Mouse (Mus musculus): Measurements from ENCODE around the gene Pom121l2. TPM values are rescaled to one million over a fixed set of nuclear protein-coding genes. Genes with fewer than 3 reads are reported as not detected.

The Pom121l2 gene
- polyA plus RNA-seq, 1 experiment: not detected

DNA sequence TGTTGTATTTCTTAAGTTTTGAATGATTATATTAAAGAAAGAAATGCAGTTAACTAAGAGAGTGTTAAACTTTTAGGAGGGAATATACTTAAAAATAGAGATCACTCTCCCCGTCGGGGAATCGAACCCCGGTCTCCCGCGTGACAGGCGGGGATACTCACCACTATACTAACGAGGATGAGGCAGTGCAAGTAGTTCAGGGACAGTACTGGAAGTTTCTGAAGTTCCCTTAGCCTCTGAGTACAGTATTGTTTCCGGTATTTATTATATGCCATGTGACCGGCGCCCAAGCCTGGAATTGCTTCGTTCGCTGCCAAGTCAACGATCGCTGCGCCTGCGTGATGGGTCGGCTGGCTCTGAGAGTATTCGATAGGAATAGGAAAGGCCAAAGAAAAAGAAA, 40.8 kb upstream of the Pom121l2 start:
- peak overlapping the region; percentile 56 for H3K4me3 ChIP-seq (ENCODE audit: low read depth, low read length)
- peak overlapping the region; percentile 31; the same call in 1 of the 2 replicates for H3K27ac ChIP-seq (ENCODE audit: insufficient read depth, low read depth, low read length)
- TF ChIP-seq POLR2A (IDR thresholded peaks at IDR 0.05; ENCODE audit: low read depth, low read length): no peak
- TF ChIP-seq CTCF (IDR thresholded peaks at IDR 0.05; ENCODE audit: extremely low read depth, insufficient read length, insufficient replicate concordance, low read depth, low read length): no peak
- H3K27me3 ChIP-seq (ENCODE audit: control insufficient read depth, insufficient read depth, low read length): no peaks in the 10 kb centered on the region
- H3K4me1 ChIP-seq (ENCODE audit: control insufficient read depth, insufficient read depth, insufficient read length, low read length): peaks cover 2% of the 10 kb centered on the region
- H3K36me3 ChIP-seq (ENCODE audit: control insufficient read depth, insufficient read depth, low read length): no peaks in the 10 kb centered on the region
- under 1% methylated on average over 19 of the region's 19 CpGs for WGBS

DNA sequence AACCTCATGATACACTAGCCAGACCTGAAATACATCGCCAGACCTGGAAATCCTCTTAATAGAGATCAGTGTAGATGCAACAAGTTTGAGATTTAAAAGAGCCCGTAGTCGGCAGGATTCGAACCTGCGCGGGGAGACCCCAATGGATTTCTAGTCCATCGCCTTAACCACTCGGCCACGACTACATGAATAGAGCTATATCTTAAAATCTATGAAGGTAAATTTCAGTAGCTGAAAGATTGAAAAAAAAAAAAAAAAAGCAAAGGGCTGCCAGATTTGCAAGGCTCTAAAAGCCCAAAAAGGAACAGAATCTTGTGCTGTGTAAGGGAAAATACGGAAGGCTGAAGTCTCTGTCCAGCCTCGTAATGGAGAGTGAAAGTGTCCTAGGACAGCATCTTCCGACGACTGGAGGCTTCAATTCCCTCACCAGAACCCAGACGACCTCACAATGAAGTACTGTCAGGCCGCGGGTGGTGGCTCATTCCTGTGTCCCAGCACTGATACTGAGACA, 40.1 kb upstream of the Pom121l2 start:
- TF ChIP-seq CTCF (IDR thresholded peaks at IDR 0.05; ENCODE audit: extremely low read depth, insufficient read length, insufficient replicate concordance, low read depth, low read length): no peak
- no peak for TF ChIP-seq POLR2A (IDR thresholded peaks at IDR 0.05; ENCODE audit: low read depth, low read length)
- H3K36me3 ChIP-seq (ENCODE audit: control insufficient read depth, insufficient read depth, low read length): no peaks in the 10 kb centered on the region
- no peaks in the 10 kb centered on the region for H3K27me3 ChIP-seq (ENCODE audit: control insufficient read depth, insufficient read depth, low read length)
- 0 out of 2 replicates have a peak overlapping the region, but pooled peaks have one; percentile 31 for H3K27ac ChIP-seq (ENCODE audit: insufficient read depth, low read depth, low read length)
- peaks cover 2% of the 10 kb centered on the region for H3K4me1 ChIP-seq (ENCODE audit: control insufficient read depth, insufficient read depth, insufficient read length, low read length)
- under 1% methylated on average over 16 of the region's 16 CpGs for WGBS
- H3K4me3 ChIP-seq (ENCODE audit: low read depth, low read length): peak overlapping the region; percentile 58

DNA sequence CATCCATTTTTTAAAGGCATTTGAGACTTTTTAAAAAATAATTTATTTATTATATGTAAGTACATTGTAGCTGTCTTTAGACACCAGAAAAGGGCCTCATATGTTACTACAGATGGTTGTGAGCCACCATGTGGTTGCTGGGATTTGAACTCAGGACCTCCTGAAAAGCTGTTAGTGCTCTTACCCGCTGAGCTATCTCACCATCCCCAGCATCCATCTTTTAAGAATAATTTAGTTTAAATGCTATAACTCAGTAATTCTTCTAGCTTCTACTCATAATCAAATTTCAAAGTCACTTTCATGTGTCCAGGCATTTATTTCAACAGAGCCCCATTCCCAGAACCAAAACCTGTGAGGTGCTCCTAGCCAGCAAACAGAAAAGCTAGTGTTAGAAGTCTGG, 37.4 kb upstream of the Pom121l2 start:
- 81% methylated on average over 1 of the region's 1 CpGs for WGBS
- Histone ChIP-seq H3K27ac (ENCODE audit: insufficient read depth, low read depth, low read length) (no peak overlapping the region), H3K4me1 (ENCODE audit: control insufficient read depth, insufficient read depth, insufficient read length, low read length) (peaks cover 2% of the 10 kb centered on the region), H3K27me3 (ENCODE audit: control insufficient read depth, insufficient read depth, low read length) (no peaks in the 10 kb centered on the region), H3K4me3 (ENCODE audit: low read depth, low read length) (no peak overlapping the region), H3K36me3 (ENCODE audit: control insufficient read depth, insufficient read depth, low read length) (no peaks in the 10 kb centered on the region)
- TF ChIP-seq POLR2A (IDR thresholded peaks at IDR 0.05; ENCODE audit: low read depth, low read length): no peak
- no peak for TF ChIP-seq CTCF (IDR thresholded peaks at IDR 0.05; ENCODE audit: extremely low read depth, insufficient read length, insufficient replicate concordance, low read depth, low read length)

DNA sequence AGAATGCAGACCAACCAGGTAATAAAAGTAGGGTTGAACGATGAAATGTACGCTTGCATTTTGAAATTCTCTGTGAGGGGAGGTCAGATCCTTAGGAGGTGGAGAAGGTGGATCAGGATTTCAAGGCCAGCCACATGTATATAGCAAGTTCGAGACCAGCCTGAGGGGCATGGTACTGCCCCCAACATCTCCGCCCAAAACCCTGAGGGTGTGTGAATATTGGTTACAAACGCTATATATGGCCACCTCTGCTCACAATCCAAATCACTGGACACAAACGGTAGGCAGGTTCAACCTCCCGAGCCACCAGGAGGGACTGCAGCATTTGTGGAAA, 36.4 kb upstream of the Pom121l2 start:
- TF ChIP-seq POLR2A (IDR thresholded peaks at IDR 0.05; ENCODE audit: low read depth, low read length) (no peak), CTCF (IDR thresholded peaks at IDR 0.05; ENCODE audit: extremely low read depth, insufficient read length, insufficient replicate concordance, low read depth, low read length) (no peak)
- H3K36me3 ChIP-seq (ENCODE audit: control insufficient read depth, insufficient read depth, low read length): no peaks in the 10 kb centered on the region
- H3K4me3 ChIP-seq (ENCODE audit: low read depth, low read length): peak overlapping the region; percentile 81
- H3K27ac ChIP-seq (ENCODE audit: insufficient read depth, low read depth, low read length): no peak overlapping the region
- WGBS: 1% methylated on average over 7 of the region's 7 CpGs
- peaks cover 2% of the 10 kb centered on the region for H3K4me1 ChIP-seq (ENCODE audit: control insufficient read depth, insufficient read depth, insufficient read length, low read length)
- no peaks in the 10 kb centered on the region for H3K27me3 ChIP-seq (ENCODE audit: control insufficient read depth, insufficient read depth, low read length)

DNA sequence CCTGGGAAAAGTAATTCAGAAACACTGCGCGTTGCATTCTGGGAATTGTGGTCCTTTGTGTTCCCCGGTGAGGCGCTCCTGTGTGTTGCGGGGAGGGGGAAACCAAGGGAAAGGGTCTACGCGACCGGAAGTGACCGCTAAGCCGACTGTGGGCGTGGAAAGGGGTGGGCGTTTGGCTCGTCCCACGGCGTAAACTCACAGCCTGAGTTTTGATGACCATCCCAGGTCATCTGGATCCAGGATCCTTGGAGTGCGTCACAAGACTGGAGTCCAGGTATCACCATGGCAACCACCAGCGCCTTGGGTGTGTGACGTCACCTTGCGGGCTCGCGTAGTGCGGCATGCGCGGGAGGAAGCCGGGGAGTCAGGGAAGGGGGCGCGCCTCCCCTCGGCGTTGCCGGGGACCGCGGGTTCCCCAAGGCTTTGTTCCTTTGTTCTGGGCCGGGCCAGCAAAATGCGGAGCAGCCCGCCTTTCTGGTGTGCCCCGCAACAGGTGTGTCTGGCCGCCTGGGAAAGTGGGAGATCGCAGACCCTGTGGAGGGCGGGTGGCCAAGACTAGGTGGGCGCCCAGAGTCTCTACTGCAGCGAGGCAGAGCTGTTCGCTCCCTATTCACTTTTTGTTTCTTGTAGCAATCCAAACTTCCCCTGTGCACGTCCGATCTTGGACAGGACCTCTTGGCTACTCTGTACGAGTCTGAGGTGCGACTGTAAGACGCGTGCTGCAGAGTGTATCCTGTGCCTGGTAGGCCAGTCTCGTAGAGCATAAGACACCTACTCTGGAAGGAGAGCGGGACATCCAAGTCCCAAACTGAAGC, 35.9 kb upstream of the Pom121l2 start, which contains the start of gene Zfp184:
TSS of gene Zfp184 (plus strand) at position 169 of the 815 bp plus-strand sequence.
- H3K4me1 ChIP-seq (ENCODE audit: control insufficient read depth, insufficient read depth, insufficient read length, low read length): peaks cover 2% of the 10 kb centered on the region
- H3K27ac ChIP-seq (ENCODE audit: insufficient read depth, low read depth, low read length): no peak within 1 kb of the TSS
- under 1% methylated on average over 50 of the region's 50 CpGs for WGBS
- H3K4me3 ChIP-seq (ENCODE audit: low read depth, low read length): peak within 1 kb of the TSS; percentile 81
- no peaks in the 10 kb centered on the region for H3K36me3 ChIP-seq (ENCODE audit: control insufficient read depth, insufficient read depth, low read length)
- no peaks in the 10 kb centered on the region for H3K27me3 ChIP-seq (ENCODE audit: control insufficient read depth, insufficient read depth, low read length)
- TF ChIP-seq POLR2A (IDR thresholded peaks at IDR 0.05; ENCODE audit: low read depth, low read length) (peak; percentile 41; the same call in 1 of the 2 replicates), CTCF (IDR thresholded peaks at IDR 0.05; ENCODE audit: extremely low read depth, insufficient read length, insufficient replicate concordance, low read depth, low read length) (no peak)

DNA sequence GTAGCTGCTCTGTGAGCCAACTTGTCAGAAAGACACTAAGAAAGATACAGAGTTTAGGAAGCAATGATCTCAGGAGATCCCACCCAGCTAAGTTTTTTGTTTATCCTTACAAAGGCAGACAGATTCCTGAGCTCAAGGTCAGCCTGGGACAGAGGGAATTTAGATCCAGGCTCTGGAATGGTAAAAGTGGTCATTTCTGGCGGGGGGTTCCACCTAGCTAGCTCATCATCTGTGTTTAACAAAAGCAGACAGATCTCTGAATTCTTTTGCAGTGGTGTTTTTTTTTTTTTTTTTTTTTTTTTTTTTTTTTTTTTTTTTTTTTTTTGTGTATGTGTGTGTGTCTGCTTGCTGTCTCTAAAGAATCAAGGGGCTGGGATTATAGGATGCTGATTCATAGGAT, 11.7 kb upstream of the Pom121l2 start:
- Histone ChIP-seq H3K4me3 (ENCODE audit: low read depth, low read length) (no peak overlapping the region), H3K36me3 (ENCODE audit: control insufficient read depth, insufficient read depth, low read length) (no peaks in the 10 kb centered on the region), H3K4me1 (ENCODE audit: control insufficient read depth, insufficient read depth, insufficient read length, low read length) (no peaks in the 10 kb centered on the region; the same call in 1 of the 2 replicates), H3K27ac (ENCODE audit: insufficient read depth, low read depth, low read length) (no peak overlapping the region), H3K27me3 (ENCODE audit: control insufficient read depth, insufficient read depth, low read length) (no peaks in the 10 kb centered on the region; the same call in 1 of the 2 replicates)
- 44% methylated on average over 1 of the region's 1 CpGs for whole genome bisulfite sequencing
- TF ChIP-seq CTCF (IDR thresholded peaks at IDR 0.05; ENCODE audit: extremely low read depth, insufficient read length, insufficient replicate concordance, low read depth, low read length): no peak
- TF ChIP-seq POLR2A (IDR thresholded peaks at IDR 0.05; ENCODE audit: low read depth, low read length): no peak

DNA sequence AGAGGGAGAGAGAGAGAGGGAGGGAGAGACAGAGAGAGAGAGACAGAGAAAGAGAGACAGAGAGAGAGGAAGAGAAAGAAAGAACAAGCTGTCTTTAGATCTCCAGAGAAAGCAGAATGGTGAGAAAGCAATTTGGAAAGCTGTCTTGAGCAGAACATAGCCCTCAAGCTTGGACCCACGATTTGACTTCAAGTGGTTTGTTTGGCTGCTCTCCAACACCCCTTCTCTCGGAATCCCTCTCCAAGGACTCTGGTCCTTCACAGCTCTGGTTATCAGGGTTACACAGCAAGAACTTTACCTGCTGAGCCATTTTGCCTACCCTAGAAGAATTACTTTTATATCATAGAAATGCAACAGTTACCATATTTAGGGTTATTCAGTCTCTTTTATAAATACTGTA, 11.2 kb upstream of the Pom121l2 start:
- H3K4me1 ChIP-seq (ENCODE audit: control insufficient read depth, insufficient read depth, insufficient read length, low read length): no peaks in the 10 kb centered on the region; the same call in 1 of the 2 replicates
- no peak overlapping the region for H3K4me3 ChIP-seq (ENCODE audit: low read depth, low read length)
- no peaks in the 10 kb centered on the region for H3K27me3 ChIP-seq (ENCODE audit: control insufficient read depth, insufficient read depth, low read length)
- WGBS: 33% methylated on average over 2 of the region's 2 CpGs
- TF ChIP-seq CTCF (IDR thresholded peaks at IDR 0.05; ENCODE audit: extremely low read depth, insufficient read length, insufficient replicate concordance, low read depth, low read length): no peak
- TF ChIP-seq POLR2A (IDR thresholded peaks at IDR 0.05; ENCODE audit: low read depth, low read length): no peak
- no peaks in the 10 kb centered on the region for H3K36me3 ChIP-seq (ENCODE audit: control insufficient read depth, insufficient read depth, low read length)
- H3K27ac ChIP-seq (ENCODE audit: insufficient read depth, low read depth, low read length): no peak overlapping the region
